Mouse (Mus musculus) stomach, embryonic 16.5 days (tissue): Measurements from ENCODE around the gene Sephs2. TPM values are rescaled to one million over a fixed set of nuclear protein-coding genes. Genes with fewer than 3 reads are reported as not detected.

Experiments
- ATAC-seq: fragments of 200-750 bp; cut with Nextera tagmentation; 2 replicates; pipeline ENCODE4 v1.8.0; 2017; ENCODE audit warnings: moderate number of reproducible peaks, moderate TSS enrichment; ENCODE audit not compliant: insufficient read depth, low FRiP score
- H3K27ac ChIP-seq: fragments of 300-500 bp; sonication (generic); 2 replicates; pipeline ENCODE4 v1.5.1; 2014; ENCODE audit warnings: low read length
- H3K27me3 ChIP-seq: fragments of 300-500 bp; sonication (generic); 2 replicates; pipeline ENCODE4 v1.6.1; 2014; ENCODE audit warnings: low read length, control low read depth, mixed read lengths; ENCODE audit not compliant: control insufficient read depth, insufficient read depth
- H3K36me3 ChIP-seq: fragments of 300-500 bp; sonication (generic); 2 replicates; pipeline ENCODE4 v1.6.1; 2014; ENCODE audit warnings: low read length; ENCODE audit not compliant: control insufficient read depth, insufficient read depth
- H3K4me1 ChIP-seq: fragments of 300-500 bp; sonication (generic); 2 replicates; pipeline ENCODE4 v1.6.1; 2014; ENCODE audit warnings: low read length, control low read depth, mixed read lengths; ENCODE audit not compliant: control insufficient read depth, insufficient read depth
- H3K4me2 ChIP-seq: fragments of 300-500 bp; sonication (generic); 2 replicates; pipeline ENCODE4 v1.6.1; 2014; ENCODE audit warnings: low read depth, low read length, mixed read lengths
- H3K4me3 ChIP-seq: fragments of 300-500 bp; sonication (generic); replicated peaks from 2 replicates; pipeline ENCODE4 v1.5.1; 2014; ENCODE audit warnings: mild to moderate bottlenecking, low read length
- H3K9ac ChIP-seq: fragments of 300-500 bp; sonication (generic); 2 replicates; pipeline ENCODE4 v1.6.1; 2014; ENCODE audit warnings: low read length
- H3K9me3 ChIP-seq: fragments of 300-500 bp; sonication (generic); replicated peaks from 2 replicates; pipeline ENCODE4 v1.6.1; 2016; ENCODE audit warnings: low read length, control low read depth; ENCODE audit not compliant: control insufficient read depth
- WGBS: fragments of 180-500 bp; shearing (Covaris S2); extraction: QIAGEN DNeasy Blood & Tissue Kit; methylation state at CpG from one replicate; pipeline ENCODE4 v1.1.7; 2014; 5-methylcytosine and 5-hydroxymethylcytosine counted together
- polyA plus RNA-seq: library from polyadenylated mRNA; unstranded; fragments of >200 nt; fragmentation: Nextera tagmentation; extraction: Ambion mirVana; gene quantifications from 2 replicates; pipeline ENCODE4 v1.2.1, GENCODE M21; 2015

Sephs2 gene
- polyA plus RNA-seq, 1 experiment from 2014 or later = 94.3 TPM

GRCm38 (mm10) chr7:127223106-127223505 is 50.7 kb downstream of the Sephs2 start:
- 93% methylated on average over 3 of the region's 3 CpGs for WGBS
- Histone ChIP-seq H3K9me3 (no peaks in the 10 kb centered on the region), H3K27me3 (no peaks in the 10 kb centered on the region)

More at GRCm38 (mm10) chr7:127223106-127223505, 50.7 kb downstream of the Sephs2 start:
- no peaks in the 10 kb centered on the region for H3K36me3 ChIP-seq
- ATAC-seq = no peak
- H3K4me2 ChIP-seq = no peak overlapping the region
- H3K27ac ChIP-seq = no peak overlapping the region
- no peak overlapping the region for H3K9ac ChIP-seq
- no peak overlapping the region for H3K4me3 ChIP-seq
- H3K4me1 ChIP-seq = no peaks in the 10 kb centered on the region; the same call in 1 of the 2 replicates

Other genes starting within 250 kb of the Sephs2 start
- gene Maz, start 247.0 kb downstream of the Sephs2 start, polyA plus RNA-seq = 23.2 and 27.9 TPM in 2 replicates
- gene Kif22, start 231.6 kb downstream of the Sephs2 start, polyA plus RNA-seq = 91.5 and 92.2 TPM in 2 replicates
- 29.5 and 61.7 TPM in 2 replicates for gene Zg16, start 186.7 kb downstream of the Sephs2 start, polyA plus RNA-seq
- gene AI467606, start 182.7 kb downstream of the Sephs2 start, polyA plus RNA-seq = 6.6 and 7.5 TPM in 2 replicates
- 4.7 and 4.8 TPM in 2 replicates for gene Qprt, start 151.8 kb downstream of the Sephs2 start, polyA plus RNA-seq
- gene Spn, start 136.2 kb downstream of the Sephs2 start, polyA plus RNA-seq = 0.77 and 1.3 TPM in 2 replicates
- gene Cd2bp2, start 78.0 kb downstream of the Sephs2 start, polyA plus RNA-seq = 43.7 and 47.7 TPM in 2 replicates
- gene Tbc1d10b, start 65.6 kb downstream of the Sephs2 start, polyA plus RNA-seq = 15.4 and 15.7 TPM in 2 replicates
- gene Mylpf, start 65.2 kb downstream of the Sephs2 start, polyA plus RNA-seq = 23.9 and 312 TPM in 2 replicates
- gene Zfp553, start 41.0 kb downstream of the Sephs2 start, polyA plus RNA-seq = 27.1 and 28.5 TPM in 2 replicates
- 14.7 and 15.0 TPM in 2 replicates for gene Sept1, start 40.9 kb downstream of the Sephs2 start, polyA plus RNA-seq
- gene Zfp771, start 29.8 kb downstream of the Sephs2 start, polyA plus RNA-seq = 35.5 and 37.8 TPM in 2 replicates
- gene Dctpp1, start 13.3 kb downstream of the Sephs2 start, polyA plus RNA-seq = 131 and 145 TPM in 2 replicates
- gene Itgal, start 22.2 kb upstream of the Sephs2 start, polyA plus RNA-seq = 3.1 and 4.0 TPM in 2 replicates
- gene Zfp768, start 71.5 kb upstream of the Sephs2 start, polyA plus RNA-seq = 12.0 and 13.9 TPM in 2 replicates
- gene Zfp747, start 102.0 kb upstream of the Sephs2 start, polyA plus RNA-seq = 9.6 and 11.1 TPM in 2 replicates
- gene 9130019O22Rik, start 113.1 kb upstream of the Sephs2 start, polyA plus RNA-seq = 6.2 and 6.7 TPM in 2 replicates
- gene E430018J23Rik, start 119.6 kb upstream of the Sephs2 start, polyA plus RNA-seq = 6.1 and 9.3 TPM in 2 replicates
- 7.1 and 7.6 TPM in 2 replicates for gene Zfp764, start 132.8 kb upstream of the Sephs2 start, polyA plus RNA-seq
- gene Zfp688, start 148.0 kb upstream of the Sephs2 start, polyA plus RNA-seq = 21.5 and 24.4 TPM in 2 replicates
- 5.0 and 5.8 TPM in 2 replicates for gene Zfp689, start 175.1 kb upstream of the Sephs2 start, polyA plus RNA-seq
- 35.9 and 37.8 TPM in 2 replicates for gene Prr14, start 185.6 kb upstream of the Sephs2 start, polyA plus RNA-seq
- gene Fbrs, start 205.1 kb upstream of the Sephs2 start, polyA plus RNA-seq = 10.5 and 11.1 TPM in 2 replicates
- 20.3 and 32.4 TPM in 2 replicates for gene Srcap, start 237.9 kb upstream of the Sephs2 start, polyA plus RNA-seq
- gene Gm42715, start 245.5 kb upstream of the Sephs2 start, polyA plus RNA-seq = 12.3 and 13.2 TPM in 2 replicates